Mouse (Mus musculus) ES-Bruce4 (cell line): ENCODE measurements around the gene Mxd1. TPM values are rescaled to one million over a fixed set of nuclear protein-coding genes. Genes with fewer than 3 reads are reported as not detected.

Experiments
- H3K27ac ChIP-seq: 2 replicates; pipeline ENCODE4 v1.5.1; 2012; ENCODE audit warnings: low read length, inconsistent platforms; ENCODE audit not compliant: insufficient read depth
- H3K27me3 ChIP-seq: 2 replicates; pipeline ENCODE4 v1.6.1; 2012; ENCODE audit warnings: mild to moderate bottlenecking, low read length, inconsistent platforms; ENCODE audit not compliant: control insufficient read depth, poor library complexity, insufficient read depth, severe bottlenecking
- H3K36me3 ChIP-seq: 2 replicates; pipeline ENCODE4 v1.6.1; 2012; ENCODE audit warnings: inconsistent platforms, mild to moderate bottlenecking, low read length, moderate library complexity; ENCODE audit not compliant: control insufficient read depth, poor library complexity, insufficient read depth, severe bottlenecking
- H3K4me1 ChIP-seq: one replicate; pipeline ENCODE4 v1.8.1; 2011; ENCODE audit warnings: low read length; ENCODE audit not compliant: control insufficient read depth, insufficient read depth
- H3K4me3 ChIP-seq: 2 replicates; pipeline ENCODE4 v1.5.1; 2011; ENCODE audit warnings: low read depth, mild to moderate bottlenecking, low read length
- H3K9ac ChIP-seq: 2 replicates; pipeline ENCODE4 v1.6.1; 2012; ENCODE audit warnings: low read depth, mild to moderate bottlenecking, inconsistent platforms; ENCODE audit not compliant: poor library complexity, severe bottlenecking
- H3K9me3 ChIP-seq: replicated peaks from 2 replicates; pipeline ENCODE4 v1.6.1; 2012; ENCODE audit warnings: mild to moderate bottlenecking, low read length, inconsistent platforms; ENCODE audit not compliant: control insufficient read depth, poor library complexity, insufficient read depth, severe bottlenecking
- CTCF ChIP-seq: IDR thresholded peaks from one replicate; pipeline ENCODE4 v1.8.1; 2011; ENCODE audit warnings: low read depth, low read length
- EP300 ChIP-seq: IDR thresholded peaks from 2 replicates; pipeline ENCODE4 v1.6.1; 2011; ENCODE audit warnings: low read depth, low read length; ENCODE audit not compliant: insufficient read depth
- POLR2A ChIP-seq: IDR thresholded peaks from one replicate; pipeline ENCODE4 v1.8.1; 2011; ENCODE audit warnings: low read length; ENCODE audit not compliant: insufficient read depth
- polyA plus RNA-seq: library from polyadenylated mRNA; stranded (reverse); fragments of >200 nt; gene quantifications from 2 replicates; pipeline ENCODE4 v1.2.4, GENCODE M21; 2011; ENCODE audit warnings: low read depth; ENCODE audit not compliant: missing spikeins, insufficient read depth, insufficient read length

The Mxd1 gene
- 3.4 and 3.8 TPM in 2 replicates for polyA plus RNA-seq

GRCm38 (mm10) chr6:86668580-86669239 lies at the start of gene Mxd1:
Gene Mxd1, minus strand, starts transcription at chr6:86669161.
- Histone ChIP-seq H3K27ac (no peak within 1 kb of the TSS), H3K36me3 (no peaks in the 10 kb centered on the region), H3K4me1 (no peaks in the 10 kb centered on the region)

GRCm38 (mm10) chr6:86708072-86708774 lies 39.3 kb upstream of the Mxd1 start:
- Histone ChIP-seq H3K9ac (no peak overlapping the region), H3K36me3 (peaks cover 5% of the 10 kb centered on the region; the same call in 1 of the 2 replicates)

More at GRCm38 (mm10) chr6:86668580-86669239, at the start of gene Mxd1:
- Histone ChIP-seq H3K4me3 (peak within 1 kb of the TSS; percentile 70), H3K27me3 (no peaks in the 10 kb centered on the region), H3K9ac (peak within 1 kb of the TSS; percentile 73), H3K9me3 (no peaks in the 10 kb centered on the region)
- no peak for TF ChIP-seq EP300
- no peak for TF ChIP-seq CTCF
- no peak for TF ChIP-seq POLR2A

DNA sequence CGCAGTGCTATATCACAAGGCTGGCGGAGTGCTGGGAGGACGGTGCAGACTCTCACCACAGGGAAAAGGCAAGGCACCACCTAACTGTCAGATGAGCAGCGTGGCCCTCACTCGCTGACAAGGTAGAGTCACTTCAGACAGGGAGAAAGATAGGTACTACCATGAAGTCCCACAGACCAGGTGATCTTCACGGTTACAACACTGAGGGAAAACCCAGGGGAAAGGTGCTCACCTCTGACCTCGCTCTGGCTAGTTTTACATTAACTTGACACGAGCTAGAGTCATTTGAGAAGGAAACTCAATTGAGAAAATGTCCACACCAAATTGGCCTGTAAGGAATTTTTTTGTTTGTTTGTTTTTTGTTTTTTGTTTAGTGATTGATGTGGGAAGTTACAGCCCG lies 33.6 kb upstream of the Mxd1 start:
- TF ChIP-seq EP300 (no peak), CTCF (no peak), POLR2A (no peak)
- Histone ChIP-seq H3K9me3 (no peaks in the 10 kb centered on the region), H3K9ac (no peak overlapping the region), H3K36me3 (peaks cover 3% of the 10 kb centered on the region; the same call in 1 of the 2 replicates), H3K4me3 (no peak overlapping the region), H3K27ac (no peak overlapping the region), H3K4me1 (no peaks in the 10 kb centered on the region), H3K27me3 (no peaks in the 10 kb centered on the region)

More at GRCm38 (mm10) chr6:86708072-86708774, 39.3 kb upstream of the Mxd1 start:
- Histone ChIP-seq H3K9me3 (no peaks in the 10 kb centered on the region), H3K4me1 (no peaks in the 10 kb centered on the region), H3K27me3 (no peaks in the 10 kb centered on the region), H3K4me3 (no peak overlapping the region), H3K27ac (no peak overlapping the region)
- TF ChIP-seq CTCF (no peak), EP300 (no peak), POLR2A (no peak)

- no peak overlapping the region for H3K27ac ChIP-seq
- H3K36me3 ChIP-seq: no peaks in the 10 kb centered on the region
- no peaks in the 10 kb centered on the region for H3K9me3 ChIP-seq
- H3K4me3 ChIP-seq: no peak overlapping the region
- no peak for TF ChIP-seq POLR2A
- no peak for TF ChIP-seq EP300
- no peak overlapping the region for H3K9ac ChIP-seq
- H3K27me3 ChIP-seq: no peaks in the 10 kb centered on the region
- no peaks in the 10 kb centered on the region for H3K4me1 ChIP-seq
Observed at GRCm38 (mm10) chr6:86697903-86698302, 28.9 kb upstream of the Mxd1 start.

GRCm38 (mm10) chr6:86696213-86696612 lies 27.3 kb upstream of the Mxd1 start:
- H3K4me3 ChIP-seq: no peak overlapping the region
- TF ChIP-seq CTCF (no peak), POLR2A (no peak), EP300 (no peak)
- no peaks in the 10 kb centered on the region for H3K36me3 ChIP-seq
- H3K27me3 ChIP-seq: no peaks in the 10 kb centered on the region
- H3K27ac ChIP-seq: no peak overlapping the region
- H3K9me3 ChIP-seq: no peaks in the 10 kb centered on the region
- no peaks in the 10 kb centered on the region for H3K4me1 ChIP-seq
- no peak overlapping the region for H3K9ac ChIP-seq

GRCm38 (mm10) chr6:86694465-86694864 lies 25.5 kb upstream of the Mxd1 start:
- H3K36me3 ChIP-seq: peaks cover 2% of the 10 kb centered on the region; the same call in 1 of the 2 replicates
- TF ChIP-seq EP300 (no peak), CTCF (peak; percentile 69), POLR2A (no peak)
- H3K9ac ChIP-seq: no peak overlapping the region
- H3K9me3 ChIP-seq: no peaks in the 10 kb centered on the region
- no peaks in the 10 kb centered on the region for H3K4me1 ChIP-seq
- no peak overlapping the region for H3K27ac ChIP-seq
- H3K27me3 ChIP-seq: no peaks in the 10 kb centered on the region
- no peak overlapping the region for H3K4me3 ChIP-seq
